Mouse (Mus musculus) cerebellum, postnatal 14 days (tissue): ENCODE data around the gene Morc1.

Source experiments
- DNase-seq, 2 experiments: peaks; one replicate each; pipeline ENCODE4 v3.0.0; 2021; ENCODE audit warnings: mixed read lengths in 2 of 2

Morc1 gene

GRCm38 (mm10) chr16:48431027-48431426 is at the start of gene Morc1:
TSS of gene Morc1 (plus strand) at chr16:48431237.
- DNase-seq: peak in 1 of 2 experiments; percentile 10

- no peak for DNase-seq
These were observed 47.3 kb upstream of the Morc1 start for GRCm38 (mm10) chr16:48383582-48384257.

GRCm38 (mm10) chr16:48386982-48387381 is 44.1 kb upstream of the Morc1 start:
- no peak for DNase-seq

GRCm38 (mm10) chr16:48395278-48395677 is 35.8 kb upstream of the Morc1 start:
- no peak for DNase-seq

GRCm38 (mm10) chr16:48402963-48403362 is 28.1 kb upstream of the Morc1 start:
- no peak for DNase-seq

- no peak for DNase-seq
These were observed 27.6 kb upstream of the Morc1 start for GRCm38 (mm10) chr16:48403423-48403822.

GRCm38 (mm10) chr16:48404009-48404408 is 27.0 kb upstream of the Morc1 start:
- no peak for DNase-seq

- DNase-seq: no peak
These were observed 25.2 kb upstream of the Morc1 start for GRCm38 (mm10) chr16:48405674-48406403.

GRCm38 (mm10) chr16:48409580-48409979 is 21.5 kb upstream of the Morc1 start:
- no peak for DNase-seq

GRCm38 (mm10) chr16:48410125-48410524 is 20.9 kb upstream of the Morc1 start:
- no peak for DNase-seq

GRCm38 (mm10) chr16:48412246-48412645 is 18.8 kb upstream of the Morc1 start, which contains the start of gene Gm5485:
TSS of gene Gm5485 (minus strand) at chr16:48412416.
- no peak for DNase-seq

- no peak for DNase-seq
These were observed 12.5 kb upstream of the Morc1 start for GRCm38 (mm10) chr16:48418557-48418956.

GRCm38 (mm10) chr16:48419035-48419434 is 12.0 kb upstream of the Morc1 start:
- no peak for DNase-seq

- DNase-seq: no peak
These were observed 8.5 kb upstream of the Morc1 start for GRCm38 (mm10) chr16:48422501-48422900.

GRCm38 (mm10) chr16:48424069-48424468 is 7.0 kb upstream of the Morc1 start:
- DNase-seq: no peak

GRCm38 (mm10) chr16:48429427-48429826 is 1.6 kb upstream of the Morc1 start:
- peak in 1 of 2 experiments; percentile 18 for DNase-seq

- DNase-seq: no peak
These were observed 4.4 kb downstream of the Morc1 start for GRCm38 (mm10) chr16:48435454-48435853.

GRCm38 (mm10) chr16:48437476-48437875 is 6.4 kb downstream of the Morc1 start:
- DNase-seq: peak; percentile 75 to 81

- DNase-seq: no peak
These were observed 13.6 kb downstream of the Morc1 start for GRCm38 (mm10) chr16:48444589-48444988.

GRCm38 (mm10) chr16:48446161-48446925 is 15.3 kb downstream of the Morc1 start:
- DNase-seq: no peak

- DNase-seq: no peak
These were observed 22.2 kb downstream of the Morc1 start for GRCm38 (mm10) chr16:48453264-48453663.

GRCm38 (mm10) chr16:48473396-48473795 is 42.4 kb downstream of the Morc1 start:
- peak; percentile 33 to 36 for DNase-seq
